Mouse (Mus musculus): Measurements from ENCODE around the gene Sohlh2. TPM values are rescaled to one million over a fixed set of nuclear protein-coding genes. Genes with fewer than 3 reads are reported as not detected.

The Sohlh2 gene
- total RNA-seq, 2 experiments from 2014 or later, result not detected

Small RNA genes within 50 kb of the gene (microRNA-seq; reads per million reads assigned to microRNA genes)
- gene Gm22029, result 0 reads per million in 2 experiments

Other genes with a start within 250 kb of the Sohlh2 start
- 1 to 10 TPM; 1.6 to 1.9 TPM for gene Ccna1, start 126.5 kb upstream of the Sohlh2 start, total RNA-seq (2021)
- 10 to 100 TPM; 16.5 to 17.0 TPM for gene Spg20, start 69.9 kb upstream of the Sohlh2 start, total RNA-seq (2021)
- gene Ccdc169, start 44.7 kb upstream of the Sohlh2 start, total RNA-seq (2021), result under 1 TPM in 1 of 2 experiments, not detected in 1; 0.15 TPM
- gene Dclk1, start 60.3 kb downstream of the Sohlh2 start, total RNA-seq (2021), result 1,000 to 10,000 TPM; 1,062 to 1,119 TPM

All from left cerebral cortex, postnatal 14 days (tissue).